Mouse (Mus musculus): Measurements from ENCODE around the gene AB124611. TPM values are rescaled to one million over a fixed set of nuclear protein-coding genes. Genes with fewer than 3 reads are reported as not detected.
A peak's percentile ranks its signal among the peaks of the same experiment; 100 is the strongest.
"Not testable (repeated sequence)": the region's sequence is repeated elsewhere in the genome, so short reads cannot be mapped to it uniquely, and the experiment has no call there.

AB124611 gene
- 7.8 and 11.3 TPM in 2 replicates for polyA plus RNA-seq (2012; rRNA removed)

DNA sequence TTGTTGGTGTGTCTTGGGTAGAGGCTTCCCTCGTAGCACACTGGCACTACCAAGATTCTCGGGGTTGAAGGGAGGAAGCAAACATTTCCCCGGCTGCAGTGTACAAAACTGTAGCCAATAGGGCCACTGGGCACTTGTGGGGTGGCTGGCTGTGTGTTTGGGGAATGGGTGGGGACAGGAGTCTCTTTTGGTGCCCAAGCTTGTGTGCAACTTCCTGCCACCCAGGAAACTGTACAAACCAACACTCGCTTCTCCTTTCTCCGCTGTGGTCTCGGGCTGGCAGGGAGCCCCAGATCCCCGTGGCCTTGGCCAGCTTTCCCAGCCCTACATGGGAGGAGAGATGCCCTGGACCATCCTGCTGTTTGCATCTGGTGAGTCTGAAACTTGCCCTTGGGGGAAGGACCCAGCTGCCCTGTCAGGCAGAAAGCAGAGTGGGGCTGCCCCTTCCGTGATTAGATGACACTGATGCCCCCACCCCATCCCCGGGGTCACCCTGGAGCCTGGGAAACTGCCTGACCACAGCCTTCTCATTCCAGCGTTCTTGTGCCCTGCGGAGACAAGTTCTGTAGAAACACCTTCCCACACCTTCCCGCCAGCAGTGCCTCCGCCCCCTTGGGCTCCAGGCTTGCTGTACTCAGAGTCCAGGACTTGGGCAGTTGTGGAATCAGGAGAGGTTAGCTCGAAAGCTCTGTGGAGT is at the start of gene AB124611:
AB124611 (plus strand) TSS at position 240 of the 697 bp plus-strand sequence.
- peak within 1 kb of the TSS; percentile 52 for H3K4me3 ChIP-seq (replicated peaks; ENCODE audit: extremely low read depth, low read depth, low read length)
- TF ChIP-seq POLR2A (IDR thresholded peaks at IDR 0.05; ENCODE audit: borderline replicate concordance, extremely low read depth, low read depth, low read length) (no peak), CTCF (IDR thresholded peaks at IDR 0.05; ENCODE audit: insufficient read depth, low read length) (no peak)
- WGBS = 33% methylated on average over 14 of the region's 14 CpGs
- DNase-seq = no peak
- H3K4me1 ChIP-seq (ENCODE audit: control insufficient read depth, insufficient read depth, low read length) = no peaks in the 10 kb centered on the region

DNA sequence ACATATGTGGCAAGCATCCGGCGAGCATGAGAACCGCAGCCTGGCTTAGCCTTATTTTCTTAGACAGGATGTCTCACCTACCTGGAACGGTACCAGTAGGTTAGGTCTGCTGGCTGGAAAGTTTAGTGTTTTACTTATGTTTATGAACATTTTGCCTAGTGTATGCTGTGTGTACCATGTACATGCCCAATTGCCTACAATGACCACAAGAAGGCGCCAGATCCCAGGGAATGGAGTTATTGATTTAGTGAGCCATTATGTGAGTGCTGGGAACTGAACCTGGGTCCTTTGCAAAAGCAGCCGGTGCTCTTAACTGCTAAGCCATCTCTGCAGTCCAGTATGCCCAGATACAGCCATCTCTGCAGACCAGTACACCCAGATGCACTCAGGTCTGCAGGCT is 48.3 kb upstream of the AB124611 start:
- no peak for DNase-seq
- H3K4me3 ChIP-seq (replicated peaks; ENCODE audit: extremely low read depth, low read depth, low read length) = no peak overlapping the region
- 99% methylated on average over 6 of the region's 6 CpGs for WGBS
- TF ChIP-seq CTCF (IDR thresholded peaks at IDR 0.05; ENCODE audit: insufficient read depth, low read length) = no peak
- H3K4me1 ChIP-seq (ENCODE audit: control insufficient read depth, insufficient read depth, low read length) = no peaks in the 10 kb centered on the region

DNA sequence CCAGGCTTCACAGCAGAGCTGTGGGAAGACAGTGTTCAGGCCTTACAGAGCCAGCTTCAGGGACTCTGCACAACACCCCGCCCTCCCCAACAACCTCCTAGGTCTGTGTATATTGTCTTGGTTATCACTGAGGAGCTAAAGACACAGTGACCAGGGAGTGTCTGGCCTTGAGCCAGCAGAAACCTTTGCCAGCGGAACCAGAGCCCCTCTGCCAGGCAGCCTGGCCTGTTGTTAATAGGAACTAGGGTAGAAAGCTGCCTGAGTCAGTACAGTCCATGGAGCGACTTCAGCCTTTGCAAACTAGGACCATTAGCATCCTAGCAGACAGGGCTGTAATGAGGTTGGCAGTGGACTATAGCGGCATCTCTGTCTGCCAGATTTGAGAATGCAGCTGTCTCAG is 41.9 kb upstream of the AB124611 start:
- no peak for TF ChIP-seq POLR2A (IDR thresholded peaks at IDR 0.05; ENCODE audit: borderline replicate concordance, extremely low read depth, low read depth, low read length)
- TF ChIP-seq CTCF (IDR thresholded peaks at IDR 0.05; ENCODE audit: insufficient read depth, low read length) = no peak
- DNase-seq = no peak
- no peak overlapping the region for H3K4me3 ChIP-seq (replicated peaks; ENCODE audit: extremely low read depth, low read depth, low read length)

DNA sequence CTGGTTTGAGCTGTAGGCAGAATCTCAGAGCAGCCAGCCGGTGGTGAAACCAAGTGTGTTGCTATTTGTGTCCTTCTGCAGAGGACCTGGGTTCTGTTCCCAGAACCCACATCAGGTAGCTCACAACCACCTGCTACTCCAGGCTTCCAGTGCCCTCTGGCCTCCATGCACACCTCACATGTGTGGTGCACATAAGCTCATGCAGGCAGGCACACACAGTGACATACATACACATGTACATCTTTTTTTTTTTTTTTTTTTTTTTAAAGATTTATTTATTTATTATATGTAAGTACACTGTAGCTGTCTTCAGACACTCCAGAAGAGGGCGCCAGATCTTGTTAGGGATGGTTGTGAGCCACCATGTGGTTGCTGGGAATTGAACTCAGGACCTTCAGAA is 37.7 kb upstream of the AB124611 start:
- not testable (repeated sequence) for DNase-seq; H3K4me1 ChIP-seq (ENCODE audit: control insufficient read depth, insufficient read depth, low read length); H3K4me3 ChIP-seq (replicated peaks; ENCODE audit: extremely low read depth, low read depth, low read length)
- WGBS = 91% methylated on average over 1 of the region's 2 CpGs

More for the DNA sequence above, 41.9 kb upstream of the AB124611 start:
- no peaks in the 10 kb centered on the region for H3K4me1 ChIP-seq (ENCODE audit: control insufficient read depth, insufficient read depth, low read length)
- 77% methylated on average over 4 of the region's 4 CpGs for WGBS

DNA sequence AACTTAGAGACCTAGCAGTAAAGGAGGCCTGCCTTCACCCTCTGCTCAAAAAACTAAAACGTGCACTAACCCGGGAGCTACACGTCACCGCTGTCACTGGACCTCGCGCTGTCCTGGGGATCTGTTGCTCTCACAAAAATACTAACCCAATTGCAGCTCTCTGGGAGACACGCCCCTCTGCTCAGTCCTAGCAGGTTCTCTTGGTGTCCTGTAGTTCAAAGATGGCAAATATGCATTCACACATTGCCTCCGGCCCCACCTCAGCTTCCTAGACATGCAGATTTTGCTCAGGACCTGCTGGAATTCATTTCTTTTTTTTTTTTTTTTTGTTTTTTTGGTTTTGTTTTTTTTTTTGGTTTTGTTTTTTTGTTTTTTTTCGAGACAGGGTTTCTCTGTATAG is 35.3 kb upstream of the AB124611 start:
- Histone ChIP-seq H3K4me3 (replicated peaks; ENCODE audit: extremely low read depth, low read depth, low read length) (no peak overlapping the region), H3K4me1 (ENCODE audit: control insufficient read depth, insufficient read depth, low read length) (no peaks in the 10 kb centered on the region)
- DNase-seq = no peak
- TF ChIP-seq POLR2A (IDR thresholded peaks at IDR 0.05; ENCODE audit: borderline replicate concordance, extremely low read depth, low read depth, low read length) (no peak), CTCF (IDR thresholded peaks at IDR 0.05; ENCODE audit: insufficient read depth, low read length) (no peak)
- 91% methylated on average over 9 of the region's 9 CpGs for WGBS

DNA sequence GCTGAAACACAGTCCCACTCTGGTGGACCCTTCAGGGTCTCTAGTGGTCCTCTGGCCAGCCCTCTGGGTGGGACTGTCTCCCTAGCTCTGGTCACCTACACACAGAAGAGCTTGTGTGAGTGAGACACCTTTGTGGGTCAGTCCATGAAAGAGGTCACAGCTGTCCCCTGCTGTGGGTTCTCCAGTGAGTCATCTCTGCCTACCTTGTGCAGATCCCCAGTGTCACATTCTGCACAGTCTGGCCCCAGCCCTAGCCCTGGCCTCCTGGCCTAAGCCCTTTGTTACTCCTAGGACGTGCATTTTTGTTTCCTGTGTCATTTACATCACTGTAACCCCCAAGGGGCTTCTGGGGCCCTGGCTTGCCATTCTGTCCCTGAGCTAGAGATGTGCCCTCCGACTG is 32.1 kb upstream of the AB124611 start:
- Histone ChIP-seq H3K4me3 (replicated peaks; ENCODE audit: extremely low read depth, low read depth, low read length) (no peak overlapping the region), H3K4me1 (ENCODE audit: control insufficient read depth, insufficient read depth, low read length) (no peaks in the 10 kb centered on the region)
- TF ChIP-seq POLR2A (IDR thresholded peaks at IDR 0.05; ENCODE audit: borderline replicate concordance, extremely low read depth, low read depth, low read length) = no peak
- TF ChIP-seq CTCF (IDR thresholded peaks at IDR 0.05; ENCODE audit: insufficient read depth, low read length) = no peak
- 67% methylated on average over 2 of the region's 2 CpGs for WGBS
- no peak for DNase-seq

DNA sequence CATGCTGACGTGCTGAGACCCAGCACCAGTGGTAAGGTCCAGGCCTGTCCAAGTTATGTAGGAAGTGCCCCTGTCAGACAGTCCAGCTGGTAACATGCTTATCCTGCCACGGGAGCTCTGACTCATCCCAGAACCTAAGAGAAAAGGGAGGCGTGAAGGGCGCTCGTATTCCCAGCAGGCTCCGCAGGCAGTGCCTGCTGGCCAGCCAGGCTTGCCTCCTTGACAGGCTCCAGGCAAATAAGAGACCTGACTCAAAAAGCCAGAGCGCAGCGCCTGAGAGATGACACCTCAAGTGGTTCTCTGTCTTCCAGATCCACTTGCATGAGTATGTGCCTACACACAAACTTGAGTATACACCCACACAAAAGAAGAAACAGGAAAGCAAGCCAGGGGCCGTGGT is 31.2 kb upstream of the AB124611 start:
- Histone ChIP-seq H3K4me3 (replicated peaks; ENCODE audit: extremely low read depth, low read depth, low read length) (no peak overlapping the region), H3K4me1 (ENCODE audit: control insufficient read depth, insufficient read depth, low read length) (no peaks in the 10 kb centered on the region)
- WGBS = 76% methylated on average over 9 of the region's 9 CpGs
- DNase-seq = no peak
- no peak for TF ChIP-seq POLR2A (IDR thresholded peaks at IDR 0.05; ENCODE audit: borderline replicate concordance, extremely low read depth, low read depth, low read length)

DNA sequence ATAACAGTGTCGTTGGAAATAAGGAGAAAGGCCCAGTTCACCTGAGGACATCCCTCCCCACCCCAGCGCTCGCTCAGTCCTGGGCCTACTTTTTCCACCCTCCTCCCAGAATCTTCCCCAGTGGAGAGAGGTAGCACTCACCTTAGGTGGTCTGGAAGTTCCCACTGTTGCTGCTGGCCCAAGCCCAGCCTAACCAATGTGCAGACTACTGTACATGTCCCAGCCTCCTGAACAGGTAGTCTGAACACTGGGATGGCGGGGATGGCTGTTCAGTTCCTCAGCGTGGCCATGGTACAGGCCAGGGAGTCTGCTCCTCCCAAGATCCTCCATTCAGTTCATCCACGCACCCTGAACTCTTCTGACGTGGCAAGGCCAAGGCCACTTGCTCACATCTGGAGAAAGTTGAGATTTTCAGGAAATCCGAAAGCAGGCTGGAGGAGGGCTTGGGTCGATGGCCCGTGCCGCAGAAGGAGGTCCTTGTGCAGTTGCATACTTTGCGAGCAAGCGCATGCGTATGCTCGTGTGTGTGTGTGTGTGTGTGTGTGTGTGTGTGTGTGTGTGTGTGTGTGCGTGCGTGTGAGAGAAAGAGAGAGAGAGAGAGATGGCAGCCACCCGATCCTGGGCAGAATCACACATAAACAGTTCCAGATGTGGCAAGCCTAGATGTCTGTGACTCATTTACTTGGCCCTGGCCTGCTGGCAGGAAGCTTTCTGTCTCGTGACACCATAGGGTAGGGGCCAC is 29.5 kb upstream of the AB124611 start:
- DNase-seq = no peak
- Histone ChIP-seq H3K4me3 (replicated peaks; ENCODE audit: extremely low read depth, low read depth, low read length) (no peak overlapping the region), H3K4me1 (ENCODE audit: control insufficient read depth, insufficient read depth, low read length) (no peaks in the 10 kb centered on the region)
- no peak for TF ChIP-seq POLR2A (IDR thresholded peaks at IDR 0.05; ENCODE audit: borderline replicate concordance, extremely low read depth, low read depth, low read length)
- no peak for TF ChIP-seq CTCF (IDR thresholded peaks at IDR 0.05; ENCODE audit: insufficient read depth, low read length)
- WGBS = 74% methylated on average over 18 of the region's 19 CpGs

DNA sequence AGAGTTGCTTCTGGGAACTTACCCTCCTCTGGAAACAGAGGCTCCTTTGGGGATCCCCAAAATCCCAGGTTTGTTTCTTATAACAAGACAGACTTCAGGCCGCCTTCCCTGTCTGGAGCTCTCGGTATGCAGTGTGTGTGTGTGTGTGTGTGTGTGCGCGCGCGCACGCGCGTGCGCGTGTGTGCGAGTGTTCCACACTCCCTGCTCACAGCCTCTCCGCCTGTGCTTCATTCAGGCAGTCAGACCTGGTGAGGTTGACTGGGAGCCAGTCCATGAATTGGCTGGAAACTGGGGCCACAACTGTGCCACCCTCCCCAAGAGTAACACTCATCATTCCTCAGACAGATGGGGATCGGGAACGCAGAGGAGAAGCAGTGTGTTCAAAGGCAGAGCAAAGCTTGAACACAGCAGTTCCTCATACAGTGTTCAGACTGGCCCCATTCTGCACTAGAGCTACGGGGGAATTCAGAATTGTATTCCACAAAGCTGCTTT is 28.9 kb upstream of the AB124611 start:
- DNase-seq = no peak
- WGBS = 88% methylated on average over 16 of the region's 16 CpGs
- TF ChIP-seq CTCF (IDR thresholded peaks at IDR 0.05; ENCODE audit: insufficient read depth, low read length) (no peak), POLR2A (IDR thresholded peaks at IDR 0.05; ENCODE audit: borderline replicate concordance, extremely low read depth, low read depth, low read length) (no peak)
- Histone ChIP-seq H3K4me3 (replicated peaks; ENCODE audit: extremely low read depth, low read depth, low read length) (no peak overlapping the region), H3K4me1 (ENCODE audit: control insufficient read depth, insufficient read depth, low read length) (no peaks in the 10 kb centered on the region)

DNA sequence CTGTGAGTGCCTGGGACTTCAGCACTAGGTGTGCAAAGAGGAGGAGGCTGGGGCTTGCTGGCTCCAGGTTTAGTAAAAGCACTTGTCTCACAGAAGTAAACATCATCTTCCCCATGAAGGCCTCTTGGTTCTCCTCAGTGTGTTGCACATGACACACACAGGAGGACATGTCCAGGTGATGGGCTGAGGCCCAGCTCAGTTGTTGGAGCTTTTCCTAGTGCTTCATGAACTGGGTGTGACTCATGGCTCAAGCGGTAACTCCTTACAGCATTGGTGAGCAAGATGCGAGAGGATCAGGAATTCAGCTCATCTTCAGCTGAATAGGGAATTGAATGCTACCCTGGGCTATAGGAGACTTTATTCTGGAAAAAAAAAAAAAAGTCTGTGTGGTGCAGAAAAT is 28.3 kb upstream of the AB124611 start:
- 85% methylated on average over 2 of the region's 2 CpGs for WGBS
- no peak for DNase-seq
- TF ChIP-seq CTCF (IDR thresholded peaks at IDR 0.05; ENCODE audit: insufficient read depth, low read length) (no peak), POLR2A (IDR thresholded peaks at IDR 0.05; ENCODE audit: borderline replicate concordance, extremely low read depth, low read depth, low read length) (no peak)
- Histone ChIP-seq H3K4me3 (replicated peaks; ENCODE audit: extremely low read depth, low read depth, low read length) (no peak overlapping the region), H3K4me1 (ENCODE audit: control insufficient read depth, insufficient read depth, low read length) (no peaks in the 10 kb centered on the region)

All from lung, adult 2 months (tissue).